Mouse (Mus musculus): Measurements from ENCODE around the gene Pdzd9. TPM values are rescaled to one million over a fixed set of nuclear protein-coding genes. Genes with fewer than 3 reads are reported as not detected.
"Not testable (repeated sequence)": the region's sequence is repeated elsewhere in the genome, so short reads cannot be mapped to it uniquely, and the experiment has no call there.

Gene Pdzd9
- total RNA-seq (2015; ENCODE audit: low replicate concordance): not detected in 2 replicates
- total RNA-seq (2017; ENCODE audit: low replicate concordance): not detected in 2 replicates

GRCm38 (mm10) chr7:120670153-120670875 lies at the start of gene Pdzd9:
Gene Pdzd9 (minus strand): TSS chr7:120670343.
- peak; percentile 69 for ATAC-seq (replicated peaks; ENCODE audit: low FRiP score, poor library complexity, severe bottlenecking)

DNA sequence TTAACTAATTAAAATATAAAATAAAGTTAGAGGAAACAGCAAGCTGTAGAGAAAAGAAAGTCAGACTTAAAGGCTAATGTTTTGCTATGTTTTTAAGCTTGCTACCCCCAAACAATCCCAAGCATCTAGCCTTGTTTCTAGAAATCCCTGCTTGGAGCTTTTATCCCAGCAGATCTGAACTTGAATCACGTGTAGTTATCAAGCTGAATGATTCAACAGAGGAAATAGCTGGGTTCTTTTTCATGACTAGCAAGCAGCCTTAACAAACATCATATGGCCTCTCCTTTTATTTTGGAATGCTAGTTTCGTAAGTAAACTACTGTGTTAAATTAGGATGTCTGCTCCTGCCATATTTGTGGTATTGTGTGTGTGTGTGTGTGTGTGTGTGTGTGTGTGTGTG lies 47.1 kb upstream of the Pdzd9 start:
- no peak for ATAC-seq (replicated peaks; ENCODE audit: low FRiP score, poor library complexity, severe bottlenecking)

DNA sequence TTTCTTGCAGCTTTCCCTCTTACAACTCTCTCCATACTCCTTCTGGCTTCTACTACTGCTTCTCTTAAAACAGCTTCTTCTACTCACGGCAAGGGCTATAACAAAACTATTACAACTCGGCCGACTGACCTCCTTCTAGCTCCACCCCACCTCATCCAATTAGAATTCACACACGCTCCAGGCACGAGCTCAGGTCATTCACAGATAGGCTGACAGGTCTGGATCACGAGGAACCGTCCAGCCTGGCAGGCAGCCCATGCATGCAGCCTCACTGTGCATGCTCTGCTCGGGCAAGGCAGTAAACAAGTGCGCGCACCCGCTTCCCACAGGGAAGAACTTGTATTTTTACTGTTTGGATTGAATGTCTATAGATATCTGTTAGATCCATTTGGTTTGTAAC lies 43.8 kb upstream of the Pdzd9 start:
- ATAC-seq (replicated peaks; ENCODE audit: low FRiP score, poor library complexity, severe bottlenecking): not testable (repeated sequence)

DNA sequence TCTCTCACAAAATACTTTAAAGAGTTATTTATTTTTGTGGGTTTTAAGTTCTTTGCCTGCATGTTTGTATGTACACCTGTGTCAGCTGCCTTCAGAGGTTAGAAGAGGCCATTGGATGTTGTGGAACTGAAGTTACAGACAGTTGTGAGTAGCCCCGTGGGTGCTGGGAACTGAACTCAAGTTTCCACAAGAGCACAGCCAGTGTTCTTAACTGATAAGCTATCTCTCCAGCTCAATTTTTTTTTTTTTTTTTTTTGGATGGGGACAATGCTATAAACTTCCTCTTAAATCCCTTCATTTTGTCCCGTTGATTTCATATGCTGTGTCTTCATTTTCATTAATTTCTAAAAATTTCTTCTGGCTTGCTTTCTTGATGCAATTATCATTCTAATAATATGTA lies 43.1 kb upstream of the Pdzd9 start:
- no peak for ATAC-seq (replicated peaks; ENCODE audit: low FRiP score, poor library complexity, severe bottlenecking)

- no peak for ATAC-seq (replicated peaks; ENCODE audit: low FRiP score, poor library complexity, severe bottlenecking)
Measured at GRCm38 (mm10) chr7:120712071-120712470, 41.9 kb upstream of the Pdzd9 start.

GRCm38 (mm10) chr7:120703888-120704287 lies 33.7 kb upstream of the Pdzd9 start:
- ATAC-seq (replicated peaks; ENCODE audit: low FRiP score, poor library complexity, severe bottlenecking): no peak

GRCm38 (mm10) chr7:120699586-120699985 lies 29.4 kb upstream of the Pdzd9 start:
- ATAC-seq (replicated peaks; ENCODE audit: low FRiP score, poor library complexity, severe bottlenecking): no peak

- no peak for ATAC-seq (replicated peaks; ENCODE audit: low FRiP score, poor library complexity, severe bottlenecking)
Measured at GRCm38 (mm10) chr7:120696331-120696730, 26.2 kb upstream of the Pdzd9 start.

GRCm38 (mm10) chr7:120695641-120696040 lies 25.5 kb upstream of the Pdzd9 start:
- no peak for ATAC-seq (replicated peaks; ENCODE audit: low FRiP score, poor library complexity, severe bottlenecking)

DNA sequence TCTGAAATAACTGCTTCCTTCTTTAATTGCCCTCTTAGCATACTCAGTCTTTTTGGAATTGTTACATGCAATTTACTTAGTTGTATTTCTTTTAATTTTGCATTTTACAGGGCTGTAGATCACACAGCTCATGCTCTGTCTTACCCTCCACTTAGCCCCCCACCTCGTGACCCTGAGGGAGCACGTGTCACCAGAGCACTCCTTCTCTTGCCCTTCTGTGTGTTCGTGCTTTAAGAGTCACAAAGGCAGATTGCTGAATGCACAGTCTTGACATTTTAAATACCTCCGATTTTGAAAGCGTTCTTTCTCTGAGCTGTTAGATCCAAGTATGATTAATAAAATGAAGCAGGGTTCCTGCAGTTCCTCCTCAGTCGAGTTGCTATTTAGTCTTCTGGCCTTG lies 25.1 kb upstream of the Pdzd9 start:
- no peak for ATAC-seq (replicated peaks; ENCODE audit: low FRiP score, poor library complexity, severe bottlenecking)

DNA sequence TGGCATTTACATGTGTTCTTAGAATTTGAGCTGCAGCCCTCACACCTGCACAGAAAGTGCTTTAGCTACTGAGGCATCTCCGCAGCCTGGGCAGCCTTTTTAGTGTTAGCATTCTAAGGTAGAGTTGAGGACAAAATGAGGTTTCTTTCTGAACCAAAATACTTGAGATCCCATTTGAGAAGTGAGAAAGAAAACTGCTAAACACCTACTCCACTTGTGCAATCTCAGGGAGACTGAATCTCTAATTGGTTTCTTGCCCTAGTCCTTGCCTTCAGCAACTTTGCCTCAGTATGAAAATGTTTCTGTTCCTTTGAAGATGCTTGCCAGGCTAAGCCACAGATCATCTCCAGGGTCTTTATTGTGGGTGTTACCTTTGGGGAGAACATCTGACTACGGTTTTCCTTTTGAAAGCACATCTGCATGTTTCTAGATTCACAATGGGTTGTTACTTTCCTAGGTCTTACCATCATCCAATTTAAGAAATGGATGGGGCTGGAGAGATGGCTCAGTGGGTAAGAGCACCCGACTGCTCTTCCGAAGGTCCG lies 23.8 kb upstream of the Pdzd9 start:
- ATAC-seq (replicated peaks; ENCODE audit: low FRiP score, poor library complexity, severe bottlenecking): no peak

- ATAC-seq (replicated peaks; ENCODE audit: low FRiP score, poor library complexity, severe bottlenecking): 0 out of 2 replicates have a peak, but pooled peaks have one; percentile 61
Measured at GRCm38 (mm10) chr7:120690634-120691033, 20.5 kb upstream of the Pdzd9 start.

DNA sequence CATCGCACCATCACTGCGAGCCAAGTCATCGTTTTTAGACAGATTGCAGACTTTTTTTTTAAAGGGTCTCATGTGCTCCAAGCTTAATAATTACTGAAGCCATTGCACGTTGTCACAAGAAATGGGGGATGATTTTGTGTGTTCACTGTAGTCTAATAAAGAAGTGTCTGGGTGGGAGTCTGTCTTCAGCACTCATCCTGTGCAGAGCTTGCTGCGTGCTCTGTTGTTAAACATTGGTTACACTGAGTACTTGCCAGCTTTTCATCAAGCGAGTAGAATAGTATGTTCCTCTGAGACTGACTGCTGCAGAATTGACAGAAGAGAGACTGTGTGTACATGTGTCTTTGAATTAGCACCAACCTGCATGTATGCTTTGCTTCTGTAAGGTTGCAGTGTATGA lies 15.1 kb upstream of the Pdzd9 start:
- ATAC-seq (replicated peaks; ENCODE audit: low FRiP score, poor library complexity, severe bottlenecking): no peak

DNA sequence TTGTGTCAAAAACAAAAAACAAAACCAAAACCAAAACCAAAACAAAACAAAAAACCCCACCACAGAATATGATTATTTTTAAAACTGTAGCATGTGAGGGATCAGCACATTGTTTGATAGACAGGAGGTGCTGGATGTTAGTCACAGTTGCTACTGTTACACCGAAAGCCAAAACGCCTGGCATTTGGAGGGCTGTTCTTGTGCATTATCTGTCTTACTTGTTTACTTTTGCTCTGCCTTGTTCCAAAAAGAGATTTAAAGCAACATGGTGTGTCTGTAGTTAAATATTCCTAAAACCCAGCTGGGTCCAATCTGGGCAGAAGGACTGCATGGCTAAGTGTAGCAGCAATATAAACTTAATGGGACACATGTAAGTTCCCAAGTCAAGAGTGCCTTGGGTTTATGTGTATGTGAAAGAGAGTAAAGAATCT lies 14.6 kb upstream of the Pdzd9 start:
- ATAC-seq (replicated peaks; ENCODE audit: low FRiP score, poor library complexity, severe bottlenecking): no peak

DNA sequence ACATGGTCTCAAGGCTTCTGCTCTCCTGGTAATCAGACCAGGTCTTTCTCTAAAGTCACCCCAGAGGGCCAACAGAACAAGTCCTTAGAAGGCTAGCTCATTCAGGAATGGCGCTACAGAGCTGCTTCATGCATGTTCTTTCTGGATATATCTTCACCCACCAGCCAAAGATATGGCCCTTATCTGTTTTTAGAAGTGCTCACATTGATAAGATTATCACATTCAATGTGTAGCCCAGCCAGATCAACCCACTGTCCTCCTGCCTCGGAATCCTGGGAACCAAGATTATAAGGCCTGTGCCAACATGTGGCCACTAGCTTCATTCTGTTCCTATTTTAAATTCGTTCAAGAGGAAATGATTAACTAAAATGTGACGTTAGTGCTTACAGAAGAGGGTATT lies 11.9 kb upstream of the Pdzd9 start:
- ATAC-seq (replicated peaks; ENCODE audit: low FRiP score, poor library complexity, severe bottlenecking): no peak

GRCm38 (mm10) chr7:120679023-120679422 lies 8.9 kb upstream of the Pdzd9 start:
- no peak for ATAC-seq (replicated peaks; ENCODE audit: low FRiP score, poor library complexity, severe bottlenecking)

DNA sequence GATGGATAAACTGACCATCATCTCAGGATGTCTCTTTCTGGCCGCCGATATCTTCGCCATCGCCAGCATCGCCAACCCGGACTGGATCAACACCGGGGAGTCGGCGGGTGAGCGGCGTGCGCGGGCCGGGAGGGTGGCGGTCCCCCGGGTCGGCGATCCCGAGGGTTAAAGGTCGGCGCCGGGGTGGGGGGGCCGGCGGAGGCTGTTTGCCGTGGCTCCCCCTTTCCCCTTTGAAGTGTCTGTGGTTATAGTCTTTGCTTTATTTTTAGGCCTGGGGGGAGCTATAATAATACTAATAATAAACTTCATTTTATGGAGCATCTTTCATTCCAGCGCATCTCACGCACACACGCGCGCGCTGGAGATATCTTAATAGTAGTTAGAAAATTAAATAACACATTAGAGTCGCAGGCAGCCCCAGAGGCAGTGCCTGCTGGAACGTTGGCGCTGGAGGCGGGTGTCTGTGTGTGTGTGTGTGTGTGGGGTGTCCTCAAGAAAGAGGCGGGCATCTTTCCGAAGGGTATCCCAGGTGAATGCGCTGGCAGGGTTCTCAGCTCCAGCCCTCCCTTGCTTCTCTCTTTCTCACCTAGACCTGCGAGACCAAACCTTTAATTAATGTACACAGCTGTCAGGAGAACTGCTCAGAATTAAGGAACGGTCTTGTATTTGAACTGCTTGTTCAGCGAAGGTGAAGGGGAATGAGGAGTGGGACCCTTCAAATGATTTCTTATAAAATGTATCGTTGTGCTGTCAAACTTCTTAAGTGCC lies 7.8 kb upstream of the Pdzd9 start:
- ATAC-seq (replicated peaks; ENCODE audit: low FRiP score, poor library complexity, severe bottlenecking): peak; percentile 46; the same call in 1 of the 2 replicates

DNA sequence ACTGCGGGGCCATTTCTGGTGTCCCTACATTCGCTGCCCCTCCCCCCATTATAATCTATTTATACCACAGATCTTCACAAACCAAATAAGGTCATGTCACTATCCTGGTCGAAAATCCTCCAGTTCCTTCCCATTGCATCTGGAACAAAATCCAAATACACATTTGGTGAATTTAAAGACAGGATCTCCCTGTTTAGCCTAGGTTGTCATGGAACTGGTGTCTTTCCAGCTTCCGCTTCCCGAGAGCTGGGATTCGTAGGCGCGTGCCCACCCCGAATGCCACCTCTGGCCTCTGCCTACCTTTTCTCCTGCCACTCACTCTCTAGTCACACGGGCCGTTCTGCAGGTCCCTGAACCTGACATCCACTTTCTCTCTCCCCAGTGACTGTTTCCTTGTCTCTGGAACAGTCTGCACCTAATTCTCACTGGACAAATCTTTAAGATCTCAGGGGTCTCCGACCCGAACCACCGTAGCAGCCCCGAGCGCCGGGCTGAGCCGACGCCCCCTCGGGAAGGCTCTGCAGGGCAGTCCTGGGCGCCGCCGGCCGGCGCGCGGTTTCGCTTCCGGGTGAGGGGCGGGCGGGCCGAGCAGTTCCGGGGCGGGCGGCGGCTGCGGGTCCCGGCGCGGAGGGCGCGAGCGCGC lies 7.0 kb upstream of the Pdzd9 start, which contains the start of gene Mosmo:
Gene Mosmo, plus strand, starts transcription at position 618 of the 643 bp plus-strand sequence.
- ATAC-seq (replicated peaks; ENCODE audit: low FRiP score, poor library complexity, severe bottlenecking): peak; percentile 75

- ATAC-seq (replicated peaks; ENCODE audit: low FRiP score, poor library complexity, severe bottlenecking): no peak
Measured at GRCm38 (mm10) chr7:120671271-120671670, 1.1 kb upstream of the Pdzd9 start.

DNA sequence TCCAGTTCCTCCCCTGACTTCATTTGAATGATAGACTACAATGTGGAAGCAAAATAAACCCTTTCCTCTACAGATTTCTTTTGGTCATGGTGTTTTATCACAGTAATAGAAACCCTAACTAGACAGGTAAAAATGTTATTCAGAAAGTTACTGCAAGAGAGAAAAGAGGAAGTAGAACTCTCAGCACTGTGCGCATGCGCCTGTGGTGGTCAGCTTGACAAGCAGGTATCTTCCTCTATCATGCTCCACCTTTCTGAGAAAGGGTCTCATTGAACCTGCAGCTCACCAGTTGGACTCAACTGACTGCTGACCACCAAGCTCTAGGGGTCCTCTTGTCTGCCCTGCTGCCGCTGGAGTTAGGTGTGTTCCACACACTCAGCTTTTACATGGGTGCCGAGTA lies 8.1 kb downstream of the Pdzd9 start:
- ATAC-seq (replicated peaks; ENCODE audit: low FRiP score, poor library complexity, severe bottlenecking): no peak

Measured in erythroblast, adult 5-6 weeks (primary cell).